Mouse (Mus musculus): ENCODE measurements around the gene Prrc2c. TPM values are rescaled to one million over a fixed set of nuclear protein-coding genes. Genes with fewer than 3 reads are reported as not detected.

Gene Prrc2c
- polyA plus RNA-seq, 1 experiment from 2014 or later, result 163 TPM

DNA sequence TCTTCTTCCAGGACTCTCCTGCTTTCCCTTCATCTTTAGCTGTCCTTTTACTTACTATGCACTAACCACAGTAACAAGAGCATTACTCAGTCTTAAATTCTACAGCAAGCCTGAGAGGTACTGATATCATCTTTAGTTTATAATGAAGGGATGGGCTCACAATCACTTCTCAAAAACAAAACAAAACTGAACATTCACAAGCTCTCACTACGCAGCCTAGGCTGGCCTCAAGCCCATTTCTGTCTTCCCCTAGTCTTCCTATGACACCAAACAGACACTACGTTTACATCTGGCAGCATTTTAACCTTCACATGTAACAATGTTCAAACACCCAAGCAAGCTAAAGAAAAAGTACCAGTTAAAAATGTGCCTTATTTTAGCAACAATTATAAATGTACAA, 1.9 kb downstream of the Prrc2c start:
- Histone ChIP-seq H3K27me3 (no peaks in the 10 kb centered on the region), H3K9ac (peak overlapping the region; percentile 99; the same call in 1 of the 2 replicates), H3K36me3 (0 out of 2 replicates have a peak, but pooled peaks cover 2% of the 10 kb centered on the region), H3K4me3 (peak overlapping the region; percentile 99), H3K9me3 (replicated peaks) (no peaks in the 10 kb centered on the region), H3K4me2 (replicated peaks) (peak overlapping the region; percentile 63), H3K4me1 (peaks cover 17% of the 10 kb centered on the region), H3K27ac (no peak overlapping the region)
- 56% methylated on average over 2 of the region's 2 CpGs for WGBS
- ATAC-seq (ENCODE audit: low FRiP score), result no peak

DNA sequence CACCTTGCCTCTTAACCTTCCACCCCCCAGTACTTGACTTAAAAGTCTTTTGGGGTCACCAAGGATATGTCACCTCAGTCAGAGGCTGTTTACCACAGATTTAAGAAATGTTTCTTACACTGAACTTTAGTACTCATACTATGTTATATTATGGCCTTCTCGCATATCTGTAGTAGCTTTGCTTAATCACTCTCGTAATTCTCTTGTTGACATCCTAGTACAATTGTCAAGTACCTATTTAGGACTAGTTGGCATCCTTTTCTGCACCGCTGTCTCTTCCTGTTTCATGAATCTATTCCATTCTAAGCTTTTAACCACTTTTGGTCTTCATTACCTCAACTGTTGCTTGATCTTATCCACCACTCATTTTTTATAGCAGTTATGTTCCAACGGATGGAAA, 5.3 kb downstream of the Prrc2c start:
- Histone ChIP-seq H3K36me3 (0 out of 2 replicates have a peak, but pooled peaks cover 2% of the 10 kb centered on the region), H3K4me3 (no peak overlapping the region), H3K9ac (no peak overlapping the region), H3K4me2 (replicated peaks) (no peak overlapping the region), H3K27ac (no peak overlapping the region), H3K4me1 (peaks cover 20% of the 10 kb centered on the region), H3K9me3 (replicated peaks) (no peaks in the 10 kb centered on the region), H3K27me3 (no peaks in the 10 kb centered on the region)
- no peak for ATAC-seq (ENCODE audit: low FRiP score)
- 93% methylated on average over 4 of the region's 4 CpGs for WGBS

DNA sequence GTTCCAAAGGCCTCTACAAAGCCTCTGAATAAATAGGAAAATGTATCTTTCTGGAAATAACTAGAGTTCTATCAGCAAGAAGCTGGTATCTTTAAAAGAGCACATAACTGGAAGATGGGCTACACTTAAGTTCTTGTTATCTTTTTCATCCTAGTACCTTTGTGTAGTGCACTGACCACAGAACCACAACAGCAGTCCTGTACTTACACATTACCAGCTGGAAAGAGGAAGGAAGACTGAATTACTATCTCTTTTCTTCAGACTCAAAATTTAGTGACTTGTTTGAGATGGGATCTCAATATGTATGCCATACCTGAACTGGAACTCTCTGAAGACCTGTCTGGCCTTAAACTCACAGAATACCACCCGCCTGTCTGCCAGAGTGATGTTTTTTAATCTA, 6.1 kb downstream of the Prrc2c start:
- no peak overlapping the region for H3K27ac ChIP-seq
- no peaks in the 10 kb centered on the region for H3K9me3 ChIP-seq (replicated peaks)
- 0 out of 2 replicates have a peak, but pooled peaks cover 2% of the 10 kb centered on the region for H3K36me3 ChIP-seq
- H3K27me3 ChIP-seq, result no peaks in the 10 kb centered on the region
- no peak overlapping the region for H3K9ac ChIP-seq
- no peak overlapping the region for H3K4me2 ChIP-seq (replicated peaks)
- no peak for ATAC-seq (ENCODE audit: low FRiP score)
- H3K4me1 ChIP-seq, result peaks cover 20% of the 10 kb centered on the region
- WGBS, result 97% methylated on average over 1 of the region's 1 CpGs
- no peak overlapping the region for H3K4me3 ChIP-seq

- no peaks in the 10 kb centered on the region for H3K27me3 ChIP-seq
- H3K9me3 ChIP-seq (replicated peaks), result no peaks in the 10 kb centered on the region
- H3K36me3 ChIP-seq, result no peaks in the 10 kb centered on the region
- 63% methylated on average over 4 of the region's 4 CpGs for WGBS
- no peak overlapping the region for H3K4me2 ChIP-seq (replicated peaks)
- no peak overlapping the region for H3K27ac ChIP-seq
- H3K4me1 ChIP-seq, result peaks cover 6% of the 10 kb centered on the region
- no peak overlapping the region for H3K4me3 ChIP-seq
- H3K9ac ChIP-seq, result no peak overlapping the region
- ATAC-seq (ENCODE audit: low FRiP score), result no peak
These were observed 8.3 kb downstream of the Prrc2c start for GRCm38 (mm10) chr1:162732041-162732440.

DNA sequence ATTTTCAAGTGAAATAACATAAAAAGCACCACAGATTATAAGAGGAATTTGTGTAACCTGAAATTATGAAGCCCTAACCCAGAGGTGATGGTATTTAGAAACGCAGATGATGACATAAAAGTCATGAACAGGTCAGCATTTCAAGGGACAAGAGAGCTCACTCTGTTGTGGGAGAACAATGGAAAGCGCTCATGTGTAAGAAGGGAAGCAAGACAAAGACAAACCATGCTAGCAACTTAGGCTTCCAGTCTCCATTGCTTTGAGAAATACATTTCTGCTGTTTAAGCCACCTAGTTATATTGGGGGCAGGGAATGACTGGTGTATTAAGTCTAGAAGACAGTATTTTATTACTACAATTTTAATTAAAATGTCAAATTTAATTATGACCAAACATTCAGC, 10.9 kb downstream of the Prrc2c start:
- 0 out of 2 replicates have a peak, but pooled peaks have one; percentile 40 for ATAC-seq (ENCODE audit: low FRiP score)
- WGBS, result 49% methylated on average over 2 of the region's 2 CpGs

DNA sequence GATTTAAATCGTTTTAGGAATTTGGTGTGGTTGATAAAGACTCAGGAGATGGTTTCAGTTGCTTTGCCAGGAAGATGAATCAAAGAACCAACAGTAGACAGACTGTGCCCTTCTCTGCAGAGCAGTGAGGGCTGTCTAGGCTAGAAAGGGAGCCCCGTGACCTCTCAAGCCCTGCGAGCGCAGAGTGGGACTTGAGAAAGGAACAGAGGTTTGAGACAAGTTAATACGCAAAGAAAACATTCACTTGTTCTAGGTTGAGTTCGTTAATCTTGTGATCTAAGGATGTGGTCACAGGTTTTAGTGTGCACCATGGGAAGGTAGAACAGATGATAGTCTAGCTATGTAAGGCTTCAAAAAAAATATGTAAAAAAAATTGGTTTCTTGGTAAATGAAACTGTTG, 12.4 kb downstream of the Prrc2c start:
- H3K4me1 ChIP-seq, result peaks cover 3% of the 10 kb centered on the region; the same call in 1 of the 2 replicates
- no peak overlapping the region for H3K4me3 ChIP-seq
- 89% methylated on average over 6 of the region's 6 CpGs for WGBS
- no peak overlapping the region for H3K4me2 ChIP-seq (replicated peaks)
- no peak for ATAC-seq (ENCODE audit: low FRiP score)
- H3K27me3 ChIP-seq, result no peaks in the 10 kb centered on the region
- peaks cover 12% of the 10 kb centered on the region for H3K36me3 ChIP-seq
- H3K9ac ChIP-seq, result no peak overlapping the region
- no peak overlapping the region for H3K27ac ChIP-seq
- no peaks in the 10 kb centered on the region for H3K9me3 ChIP-seq (replicated peaks)

More for the DNA sequence above, 10.9 kb downstream of the Prrc2c start:
- H3K27me3 ChIP-seq, result no peaks in the 10 kb centered on the region
- H3K27ac ChIP-seq, result no peak overlapping the region
- no peaks in the 10 kb centered on the region for H3K9me3 ChIP-seq (replicated peaks)
- no peaks in the 10 kb centered on the region for H3K36me3 ChIP-seq
- no peak overlapping the region for H3K9ac ChIP-seq
- peaks cover 3% of the 10 kb centered on the region; the same call in 1 of the 2 replicates for H3K4me1 ChIP-seq
- no peak overlapping the region for H3K4me3 ChIP-seq
- no peak overlapping the region for H3K4me2 ChIP-seq (replicated peaks)

DNA sequence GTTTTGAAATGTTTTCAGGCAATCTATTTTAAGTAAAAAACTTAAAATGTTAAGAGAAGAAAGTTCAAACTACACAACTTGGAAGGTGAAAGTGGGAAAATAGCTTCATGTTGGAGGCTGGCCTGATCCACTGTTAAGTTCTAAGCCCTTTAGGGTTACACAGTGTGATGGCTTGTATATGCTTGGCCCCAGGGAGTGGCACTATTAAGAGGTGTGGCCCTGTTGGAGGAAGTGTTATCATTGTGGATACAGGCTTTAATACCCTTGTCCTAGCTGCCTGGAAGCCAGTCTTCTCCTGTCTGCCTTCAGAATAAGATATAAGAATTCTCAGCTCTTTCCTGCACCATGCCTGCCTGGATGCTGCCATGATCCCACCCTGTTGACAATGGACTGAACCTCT, 16.7 kb downstream of the Prrc2c start:
- no peak for ATAC-seq (ENCODE audit: low FRiP score)
- no peaks in the 10 kb centered on the region for H3K27me3 ChIP-seq
- H3K9me3 ChIP-seq (replicated peaks), result no peaks in the 10 kb centered on the region
- H3K9ac ChIP-seq, result no peak overlapping the region
- H3K4me2 ChIP-seq (replicated peaks), result no peak overlapping the region
- H3K36me3 ChIP-seq, result peaks cover 36% of the 10 kb centered on the region
- H3K4me3 ChIP-seq, result no peak overlapping the region
- H3K27ac ChIP-seq, result no peak overlapping the region
- no peaks in the 10 kb centered on the region for H3K4me1 ChIP-seq

DNA sequence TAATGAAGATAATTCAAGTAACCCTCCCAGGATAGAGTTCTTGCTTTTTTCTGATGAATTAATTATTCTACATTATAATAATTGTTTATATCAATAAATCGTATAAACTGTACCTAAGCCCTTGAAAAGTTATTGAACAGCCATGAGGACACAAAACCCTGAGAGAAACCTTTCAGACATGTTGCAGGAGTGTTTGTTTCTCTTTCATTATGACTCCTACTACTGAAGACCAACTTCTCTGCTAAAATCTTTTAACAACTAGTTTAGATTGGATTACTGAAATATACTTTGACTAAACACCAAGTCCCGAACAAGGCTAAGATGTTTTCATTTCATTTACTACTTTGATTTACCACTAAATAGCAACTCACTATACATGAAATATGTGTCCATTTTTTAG, 19.7 kb downstream of the Prrc2c start:
- no peaks in the 10 kb centered on the region for H3K4me1 ChIP-seq
- no peak overlapping the region for H3K4me2 ChIP-seq (replicated peaks)
- no peak overlapping the region for H3K9ac ChIP-seq
- ATAC-seq (ENCODE audit: low FRiP score), result no peak
- H3K9me3 ChIP-seq (replicated peaks), result no peaks in the 10 kb centered on the region
- H3K27me3 ChIP-seq, result no peaks in the 10 kb centered on the region
- peaks cover 59% of the 10 kb centered on the region for H3K36me3 ChIP-seq
- WGBS, result 94% methylated on average over 2 of the region's 2 CpGs
- no peak overlapping the region for H3K4me3 ChIP-seq
- H3K27ac ChIP-seq, result no peak overlapping the region

GRCm38 (mm10) chr1:162700389-162701066, 39.8 kb downstream of the Prrc2c start:
- ATAC-seq (ENCODE audit: low FRiP score), result no peak
- no peak overlapping the region for H3K9ac ChIP-seq
- peaks cover 60% of the 10 kb centered on the region for H3K36me3 ChIP-seq
- no peak overlapping the region for H3K4me3 ChIP-seq
- H3K27me3 ChIP-seq, result no peaks in the 10 kb centered on the region
- H3K9me3 ChIP-seq (replicated peaks), result no peaks in the 10 kb centered on the region
- 87% methylated on average over 8 of the region's 8 CpGs for WGBS
- H3K4me1 ChIP-seq, result no peaks in the 10 kb centered on the region
- no peak overlapping the region for H3K4me2 ChIP-seq (replicated peaks)
- no peak overlapping the region for H3K27ac ChIP-seq

- no peak overlapping the region for H3K4me2 ChIP-seq (replicated peaks)
- H3K36me3 ChIP-seq, result peaks cover 63% of the 10 kb centered on the region
- no peak overlapping the region for H3K9ac ChIP-seq
- H3K4me3 ChIP-seq, result no peak overlapping the region
- no peak overlapping the region for H3K27ac ChIP-seq
- WGBS, result 97% methylated on average over 6 of the region's 6 CpGs
- H3K27me3 ChIP-seq, result no peaks in the 10 kb centered on the region
- no peak for ATAC-seq (ENCODE audit: low FRiP score)
- H3K4me1 ChIP-seq, result no peaks in the 10 kb centered on the region
- no peaks in the 10 kb centered on the region for H3K9me3 ChIP-seq (replicated peaks)
These were observed 42.5 kb downstream of the Prrc2c start for GRCm38 (mm10) chr1:162697866-162698265.

DNA sequence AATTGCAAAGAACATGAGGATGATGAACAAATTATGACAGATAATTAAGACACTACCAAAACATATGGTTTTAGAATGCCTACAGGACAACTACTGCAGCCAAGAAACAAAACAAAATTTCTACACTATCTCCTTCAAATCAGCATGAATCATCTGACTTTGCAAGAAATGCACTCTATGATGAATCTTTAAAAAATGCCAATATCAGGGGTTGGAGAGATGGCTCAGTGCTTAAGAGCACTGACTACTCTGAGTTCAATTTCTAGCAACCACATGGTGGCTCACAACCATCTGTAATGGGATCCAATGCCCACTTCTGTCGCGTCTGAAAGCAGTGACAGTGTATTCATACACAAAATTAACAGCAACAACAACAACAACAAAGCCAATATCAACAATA, 46.6 kb downstream of the Prrc2c start:
- Histone ChIP-seq H3K4me3 (no peak overlapping the region), H3K27me3 (no peaks in the 10 kb centered on the region), H3K9ac (no peak overlapping the region), H3K36me3 (peaks cover 72% of the 10 kb centered on the region), H3K4me1 (no peaks in the 10 kb centered on the region), H3K4me2 (replicated peaks) (no peak overlapping the region), H3K9me3 (replicated peaks) (no peaks in the 10 kb centered on the region), H3K27ac (no peak overlapping the region)
- 92% methylated on average over 2 of the region's 2 CpGs for WGBS
- ATAC-seq (ENCODE audit: low FRiP score), result no peak

GRCm38 (mm10) chr1:162665486-162666174, 74.7 kb downstream of the Prrc2c start:
- H3K4me1 ChIP-seq, result peaks cover 8% of the 10 kb centered on the region
- H3K9me3 ChIP-seq (replicated peaks), result no peaks in the 10 kb centered on the region
- peak; percentile 81 for ATAC-seq (ENCODE audit: low FRiP score)
- peak overlapping the region; percentile 33; the same call in 1 of the 2 replicates for H3K9ac ChIP-seq
- peak overlapping the region; percentile 46 for H3K4me2 ChIP-seq (replicated peaks)
- no peaks in the 10 kb centered on the region for H3K27me3 ChIP-seq
- WGBS, result 6% methylated on average over 11 of the region's 11 CpGs
- 0 out of 2 replicates have a peak, but pooled peaks cover 8% of the 10 kb centered on the region for H3K36me3 ChIP-seq
- no peak overlapping the region for H3K27ac ChIP-seq
- peak overlapping the region; percentile 15 for H3K4me3 ChIP-seq
